Mouse (Mus musculus) kidney, postnatal 10 days (tissue): Measurements from ENCODE around the gene Lmf1.
A peak's percentile ranks its signal among the peaks of the same experiment; 100 is the strongest.

Source experiments
- DNase-seq: peaks from one replicate; pipeline ENCODE4 v3.0.0; 2021; ENCODE audit warnings: mixed read lengths

Gene Lmf1

GRCm38 (mm10) chr17:25643517-25644294, 64.8 kb downstream of the Lmf1 start:
- DNase-seq, result peak; percentile 27

- DNase-seq, result no peak
Observed at GRCm38 (mm10) chr17:25644761-25645160, 65.9 kb downstream of the Lmf1 start.

- no peak for DNase-seq
Observed at GRCm38 (mm10) chr17:25645661-25646060, 66.8 kb downstream of the Lmf1 start.

DNA sequence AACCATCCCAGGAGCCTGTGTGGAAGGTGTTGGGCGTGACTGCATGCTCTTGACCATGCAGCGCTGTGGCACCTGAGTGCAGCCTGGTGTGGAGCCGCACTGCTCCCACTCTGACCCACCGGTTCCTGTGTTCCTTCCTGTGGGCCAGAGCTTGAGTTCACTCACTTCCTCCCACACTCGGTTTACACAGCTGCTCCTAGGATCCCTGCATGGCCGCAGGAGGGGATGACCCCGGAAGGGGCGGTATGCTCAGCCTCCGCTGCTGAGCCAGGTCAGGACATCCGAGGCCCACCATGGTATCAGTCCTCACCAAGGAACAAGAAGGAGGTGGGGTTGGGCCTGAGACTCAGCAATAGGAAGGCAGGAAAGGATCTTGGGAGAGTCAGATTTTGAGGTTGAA, 69.0 kb downstream of the Lmf1 start:
- DNase-seq, result no peak

DNA sequence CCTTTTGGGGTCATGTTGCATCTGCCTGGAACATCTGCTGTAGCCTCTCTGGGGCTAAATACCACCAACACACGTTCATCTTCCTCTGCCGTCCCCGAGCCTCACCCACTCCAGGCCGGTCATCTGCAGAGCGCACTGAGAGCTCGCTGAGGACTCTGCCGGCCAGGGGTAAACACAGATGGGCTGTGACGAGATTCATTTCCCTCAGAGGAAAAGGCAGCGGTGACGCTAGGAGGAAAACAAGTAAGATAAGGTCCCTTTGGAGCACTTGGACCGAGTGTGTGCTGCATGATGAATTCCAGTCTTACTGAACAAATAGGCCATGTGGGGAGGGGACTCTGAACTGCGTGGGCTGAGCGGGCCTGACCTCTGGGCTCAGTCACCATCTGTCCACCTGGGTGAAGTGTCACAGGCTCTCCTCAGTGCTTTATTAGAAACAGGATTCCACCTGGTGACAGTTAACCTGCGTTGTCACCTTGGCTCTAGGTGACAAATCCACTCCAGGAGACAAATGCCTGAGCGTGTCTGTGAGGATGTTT, 69.9 kb downstream of the Lmf1 start:
- no peak for DNase-seq

- DNase-seq, result no peak
Observed at GRCm38 (mm10) chr17:25650726-25651125, 71.8 kb downstream of the Lmf1 start.

DNA sequence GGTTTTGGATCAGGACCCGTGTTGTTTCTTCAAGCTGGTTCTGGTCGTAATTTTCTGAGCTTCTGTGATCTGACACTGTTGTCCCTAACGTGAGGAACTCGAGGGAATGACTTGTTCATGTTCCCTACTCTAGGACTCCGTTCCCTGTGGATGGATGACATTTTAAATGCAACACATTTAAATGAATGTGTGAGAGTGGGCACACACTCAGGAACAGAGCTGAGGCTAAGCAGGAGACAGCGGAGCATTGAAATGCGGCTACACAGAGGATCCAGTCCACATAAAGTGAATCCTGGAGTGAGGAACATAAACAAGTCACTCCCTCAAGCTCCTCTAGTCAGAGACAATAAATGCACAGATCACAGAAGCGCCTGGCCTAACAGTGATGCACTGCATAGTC, 73.4 kb downstream of the Lmf1 start:
- no peak for DNase-seq

GRCm38 (mm10) chr17:25656142-25656825, 77.4 kb downstream of the Lmf1 start:
- no peak for DNase-seq

DNA sequence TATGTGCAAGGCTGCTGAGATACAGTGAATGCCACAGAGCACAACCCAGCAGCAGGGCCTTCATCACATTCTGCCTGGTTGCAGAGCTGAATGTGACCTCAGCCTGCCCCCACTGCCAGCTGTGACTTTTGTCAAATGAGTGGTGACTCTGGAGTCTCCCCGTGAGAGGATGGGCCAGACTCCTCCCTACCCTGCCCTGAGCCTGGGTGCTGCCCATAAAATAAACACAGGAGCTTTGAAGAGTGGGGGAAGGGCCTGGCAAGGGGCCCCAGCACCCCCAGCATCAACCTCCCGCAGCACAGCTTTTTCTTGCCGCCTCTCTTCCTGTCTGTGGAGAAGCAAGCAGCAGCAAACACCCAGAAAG, 77.9 kb downstream of the Lmf1 start:
- DNase-seq, result no peak

DNA sequence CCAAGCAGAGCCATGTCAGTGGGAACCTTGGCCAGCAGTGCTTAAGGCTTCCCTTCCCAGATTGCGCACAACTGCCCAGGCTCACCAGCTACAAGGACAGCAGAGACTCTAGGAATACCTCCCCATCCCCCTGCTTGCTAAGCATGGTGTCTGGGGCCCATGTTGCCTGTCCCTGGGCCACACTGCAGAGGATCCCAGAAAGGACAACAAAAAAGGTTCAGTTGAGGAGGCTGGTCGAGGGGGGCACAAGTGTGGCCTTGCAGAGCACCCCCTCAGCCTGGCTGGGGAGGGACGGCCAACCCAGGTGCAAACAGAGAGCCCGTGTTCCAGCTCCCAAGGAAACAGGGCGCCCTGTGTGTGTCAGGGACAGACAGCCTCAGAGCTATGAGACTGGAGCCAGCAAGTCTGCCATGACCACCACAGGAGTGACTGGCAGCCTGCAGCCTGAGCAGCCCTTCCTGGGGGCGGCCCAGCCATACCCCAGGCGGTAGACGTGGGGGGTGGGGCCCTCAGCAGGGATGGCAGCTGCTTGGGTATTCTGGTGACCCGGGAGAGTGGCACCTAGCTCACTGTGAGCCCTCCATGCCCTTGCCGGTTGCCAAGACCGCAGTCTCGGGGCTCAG, 84.4 kb downstream of the Lmf1 start:
- DNase-seq, result no peak

DNA sequence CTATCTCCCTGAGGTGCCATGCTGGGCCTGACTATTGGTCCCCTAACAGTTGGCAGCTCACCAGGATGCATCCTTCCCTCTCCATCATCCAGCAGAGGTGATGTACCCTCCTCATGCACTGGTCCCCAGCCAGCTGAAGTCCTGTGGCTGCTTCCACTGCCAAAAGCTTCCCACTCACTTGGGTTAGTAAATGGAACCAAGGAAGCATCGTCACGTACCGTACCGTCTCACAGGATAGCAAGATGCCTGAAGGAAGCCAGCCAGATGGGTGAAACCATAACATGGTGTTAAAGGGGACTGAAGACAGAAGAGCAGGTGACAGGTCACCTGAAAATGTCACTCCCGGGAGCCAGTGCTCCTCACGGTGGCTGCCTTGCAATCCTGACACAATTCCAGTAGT, 86.6 kb downstream of the Lmf1 start:
- DNase-seq, result no peak

DNA sequence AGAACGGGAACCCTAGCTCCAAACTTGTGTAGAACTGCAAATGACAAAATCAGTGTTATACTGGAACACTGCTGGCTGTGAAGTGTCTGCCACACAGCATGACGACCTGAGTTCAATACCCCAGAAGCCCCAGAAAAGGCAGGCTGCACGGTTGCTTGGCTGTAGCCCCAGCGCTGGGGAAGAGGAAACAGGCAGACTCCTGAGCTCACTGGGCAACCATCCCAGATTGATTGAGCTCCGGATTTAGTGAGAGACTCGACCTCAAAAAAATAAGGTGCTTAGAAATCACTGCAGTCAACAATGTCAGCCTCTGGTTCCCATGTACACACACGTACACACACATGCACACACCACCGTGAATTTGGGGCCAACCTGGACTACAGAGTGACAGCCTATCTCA, 87.0 kb downstream of the Lmf1 start:
- DNase-seq, result no peak

GRCm38 (mm10) chr17:25668481-25669055, 89.7 kb downstream of the Lmf1 start:
- no peak for DNase-seq

DNA sequence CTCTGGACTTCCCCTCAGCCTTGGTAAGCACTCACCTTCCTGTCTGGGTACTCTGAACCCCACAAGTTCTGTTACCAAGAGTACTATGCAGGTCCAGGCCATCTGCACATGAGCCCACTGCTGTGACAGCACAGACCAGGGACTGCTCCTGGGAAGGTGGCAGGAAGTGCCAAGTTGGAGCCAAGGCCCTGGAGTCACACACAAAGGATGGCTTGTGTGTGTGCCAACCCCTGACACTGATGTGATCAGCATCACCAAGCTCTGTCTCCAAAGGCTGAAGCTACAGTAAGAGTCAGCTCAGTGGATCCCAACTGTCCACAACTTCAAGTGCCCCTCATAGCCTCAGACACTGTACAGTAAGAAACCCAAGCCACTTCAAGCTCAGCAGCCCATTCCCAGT, 94.1 kb downstream of the Lmf1 start:
- DNase-seq, result no peak

DNA sequence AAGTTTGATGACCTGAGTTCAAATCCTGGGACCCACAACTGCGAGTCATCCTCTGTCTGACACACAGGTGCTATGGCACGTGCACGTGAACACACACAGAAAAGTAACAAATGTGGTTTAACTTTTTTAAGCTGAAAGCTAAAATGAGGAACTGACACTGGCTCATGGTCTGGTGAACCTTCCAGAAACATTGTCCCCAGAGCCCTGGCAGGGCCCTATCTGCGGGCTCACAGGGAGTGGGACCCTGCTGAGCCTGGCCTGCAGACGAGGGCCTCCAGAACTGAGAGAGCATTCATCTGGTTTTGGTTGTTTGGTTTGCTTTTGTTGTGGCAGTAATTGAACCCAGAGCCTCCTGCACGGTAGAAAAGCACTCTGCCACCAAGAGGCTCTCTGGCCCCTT, 99.1 kb downstream of the Lmf1 start:
- DNase-seq, result no peak

- no peak for DNase-seq
Observed at GRCm38 (mm10) chr17:25679818-25680217, 100.9 kb downstream of the Lmf1 start.

DNA sequence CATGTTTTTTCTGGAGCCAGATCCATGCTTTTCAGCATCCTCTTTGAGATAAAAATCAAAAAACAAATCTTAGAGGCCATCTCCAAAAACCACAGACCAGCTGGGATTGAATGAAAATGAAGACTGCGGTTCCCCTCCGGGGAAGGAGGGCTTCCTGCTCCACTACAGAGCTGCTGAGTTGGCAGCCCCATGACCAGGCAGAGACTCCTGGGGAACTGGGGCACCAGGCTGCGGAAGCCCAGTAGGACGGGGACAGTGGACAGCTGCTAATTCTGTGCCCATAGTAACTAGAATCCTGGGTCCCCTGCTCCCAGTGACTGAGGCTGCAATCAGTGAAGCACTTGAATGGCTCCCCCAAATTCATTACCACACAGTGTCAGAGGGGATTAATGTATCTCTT, 102.8 kb downstream of the Lmf1 start:
- DNase-seq, result peak; percentile 34

- DNase-seq, result peak; percentile 32
Observed at GRCm38 (mm10) chr17:25686323-25686722, 107.4 kb downstream of the Lmf1 start.

DNA sequence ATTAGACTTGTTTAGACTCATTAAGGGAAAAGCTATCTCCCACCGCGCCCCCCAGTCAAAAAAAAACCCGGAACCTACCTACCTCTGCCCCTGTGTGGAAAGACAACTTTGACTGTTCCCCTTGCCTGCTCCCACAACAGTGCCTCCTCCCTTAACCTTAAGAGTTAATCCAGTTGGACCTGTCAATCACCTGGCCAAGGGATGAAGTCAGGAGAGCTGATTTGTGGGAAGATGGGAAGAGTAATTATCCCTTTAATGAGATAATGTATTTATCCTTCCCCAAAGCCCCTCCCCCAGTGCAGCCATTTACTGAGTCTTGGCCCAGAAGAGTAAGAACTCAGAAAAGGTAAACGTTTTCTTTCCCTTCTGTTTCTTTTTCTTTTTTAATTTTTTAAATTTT, 110.0 kb downstream of the Lmf1 start:
- DNase-seq, result no peak

DNA sequence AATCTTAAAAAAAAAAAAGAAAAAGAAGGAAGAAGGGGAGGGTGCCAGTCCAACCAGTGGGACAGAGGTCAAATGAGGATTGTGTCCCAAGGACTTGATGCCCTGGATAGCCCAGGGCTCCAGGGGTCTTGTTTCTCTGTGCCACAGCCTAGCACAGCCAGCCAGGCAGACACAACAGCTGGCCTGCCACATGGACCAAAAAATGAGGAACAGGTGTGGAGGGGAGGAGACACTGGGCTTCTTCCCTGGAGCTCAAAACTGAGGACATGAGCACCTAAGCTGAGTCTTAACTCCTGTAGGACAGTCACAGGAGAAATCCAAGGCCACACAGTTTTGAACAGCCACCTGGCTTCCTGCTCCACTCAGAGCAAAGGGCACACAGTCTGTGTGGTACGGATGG, 117.4 kb downstream of the Lmf1 start:
- no peak for DNase-seq

DNA sequence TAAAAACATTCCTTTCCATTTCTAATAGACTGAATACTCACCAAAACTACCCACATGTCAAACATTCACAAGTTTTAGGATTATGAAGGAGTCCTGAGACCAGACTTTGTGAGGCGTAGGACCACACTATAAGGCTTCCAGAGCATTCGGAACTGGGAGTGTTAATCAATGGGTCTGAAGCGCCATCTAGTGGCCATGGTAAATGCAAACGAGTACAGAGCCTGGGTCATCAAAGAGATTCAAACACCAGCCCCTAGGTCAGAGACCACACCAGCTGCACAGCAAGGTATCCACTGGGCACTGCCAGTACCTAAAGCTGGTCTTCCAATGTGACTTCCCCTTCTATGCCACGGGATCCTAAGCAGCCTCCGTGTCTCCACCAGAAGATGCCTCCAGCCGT, 119.6 kb downstream of the Lmf1 start:
- peak; percentile 84 for DNase-seq

GRCm38 (mm10) chr17:25700863-25701496, 122.1 kb downstream of the Lmf1 start:
- DNase-seq, result no peak

DNA sequence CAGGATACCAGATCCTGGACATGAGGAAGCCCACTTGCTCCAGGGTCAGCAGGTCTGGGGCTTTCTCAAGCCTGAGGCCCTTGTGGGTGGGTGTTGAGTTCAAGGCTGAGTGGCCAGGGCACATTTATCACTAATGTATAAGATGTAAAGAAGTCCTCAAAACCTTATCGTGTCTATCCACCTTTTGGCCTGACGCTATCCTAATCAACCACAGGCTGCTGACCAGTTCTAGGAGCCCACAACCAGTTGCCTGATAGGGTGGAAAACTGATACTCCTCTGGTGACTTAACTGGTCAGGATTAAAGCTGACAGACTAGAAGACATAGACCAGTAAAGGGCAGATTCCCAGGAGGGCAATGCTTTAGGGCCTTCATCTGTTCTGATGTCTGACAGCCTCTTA, 131.1 kb downstream of the Lmf1 start:
- DNase-seq, result no peak
